Mouse (Mus musculus) embryo, embryonic 9.5 days (tissue): ENCODE measurements around the gene Esrrg.

Experiments used
- DNase-seq: peaks from one replicate; pipeline ENCODE4 v3.0.0-alpha.2; 2017; ENCODE audit errors: extremely low spot score

The Esrrg gene

DNA sequence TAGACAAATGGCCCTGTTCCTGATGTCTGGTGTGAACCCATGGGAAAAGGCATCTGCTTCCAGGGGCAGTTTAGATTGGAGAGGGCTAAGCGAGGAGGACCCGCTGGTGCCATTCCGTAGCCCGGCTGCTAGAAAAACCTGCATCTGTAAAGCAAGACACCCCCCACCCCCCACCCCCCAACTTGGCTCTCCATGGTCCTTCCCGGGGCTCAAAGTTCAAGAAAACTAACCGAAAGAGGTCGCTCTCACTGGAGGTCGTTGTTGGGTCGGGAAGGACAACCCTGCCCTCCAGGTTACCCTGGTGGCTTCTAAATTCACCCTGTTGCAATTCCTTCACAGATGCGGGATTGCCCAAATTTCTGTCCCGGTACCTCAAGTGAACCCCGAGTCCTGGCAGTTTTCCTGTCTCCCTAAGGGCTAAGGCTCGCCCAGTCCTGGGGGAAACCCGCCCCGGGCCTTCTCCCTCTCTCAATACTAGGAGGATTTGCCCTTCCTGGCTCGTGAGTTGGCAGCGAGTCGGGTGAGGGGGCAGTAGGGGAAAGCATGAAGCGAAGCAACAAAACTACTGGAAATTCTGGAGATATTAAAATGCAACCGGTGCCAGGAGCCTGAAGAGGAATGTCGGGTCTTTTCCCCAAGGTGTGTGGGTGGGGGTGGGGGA, at the start of gene Esrrg:
Esrrg (plus strand) TSS at position 531 of the 661 bp plus-strand sequence.
- DNase-seq = peak; percentile 57

DNA sequence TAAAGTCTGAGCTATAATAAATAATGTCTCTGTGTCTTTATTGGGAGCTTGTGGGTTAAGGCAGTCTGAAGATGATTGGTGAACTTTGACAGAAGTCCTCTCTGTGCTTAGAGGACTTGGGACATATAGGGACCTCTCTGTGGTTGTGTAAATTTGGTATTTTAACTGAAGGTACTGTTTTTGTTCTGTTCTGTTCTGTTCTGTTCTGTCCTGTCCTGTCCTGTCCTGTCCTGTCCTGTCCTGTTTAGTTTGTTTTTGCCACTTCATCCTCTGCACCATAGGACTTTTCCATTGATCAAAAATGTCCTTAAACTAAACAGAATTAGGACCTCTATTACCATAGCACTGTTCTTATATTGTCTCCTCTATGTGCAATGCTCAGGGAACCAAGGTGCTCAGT, 24.6 kb upstream of the Esrrg start:
- DNase-seq = no peak

DNA sequence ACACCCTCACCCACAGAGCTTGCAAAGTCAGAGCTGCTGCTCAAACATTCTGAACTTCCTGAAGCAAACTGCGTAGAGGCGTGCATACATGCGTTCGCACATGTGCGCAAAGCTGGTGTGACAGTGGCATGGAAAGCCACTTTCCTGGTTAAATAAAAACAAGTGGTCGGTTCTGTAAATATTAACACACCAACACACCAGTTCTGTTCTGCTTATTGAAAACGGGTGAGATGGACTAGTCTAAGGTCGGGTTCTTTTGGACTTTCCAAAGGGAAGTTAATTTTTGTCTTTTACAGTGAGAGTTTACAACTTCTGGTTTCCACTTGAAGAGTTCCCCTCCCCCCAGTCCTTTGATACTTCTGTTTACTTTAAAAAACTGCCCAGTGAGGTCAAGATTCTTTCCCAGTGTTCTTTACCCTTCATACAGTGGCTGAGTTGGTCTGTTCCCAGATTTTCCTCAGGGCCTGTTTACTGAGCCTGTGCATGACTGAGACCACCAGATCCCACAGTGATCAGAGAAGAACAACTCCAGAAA, 22.0 kb upstream of the Esrrg start:
- DNase-seq = no peak

DNA sequence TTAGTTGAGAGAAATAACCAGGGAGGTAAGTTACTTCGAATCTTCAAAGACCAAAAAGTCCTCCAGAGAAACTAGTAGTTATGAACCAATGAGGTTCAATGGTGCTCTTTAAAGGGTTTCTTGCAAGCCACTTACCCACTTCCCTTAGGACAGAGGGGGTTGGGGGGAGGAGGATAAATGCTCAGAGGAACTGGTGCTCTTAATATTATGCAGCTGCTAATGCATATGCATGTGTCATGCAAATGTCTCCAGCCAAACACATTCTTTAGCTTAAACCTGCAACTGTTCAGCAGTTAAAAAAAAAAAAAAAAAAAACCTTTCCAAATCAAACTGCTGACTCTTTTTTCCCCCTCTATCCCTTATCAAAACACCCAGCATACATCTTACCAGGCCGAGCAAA, 5.6 kb upstream of the Esrrg start:
- no peak for DNase-seq

DNA sequence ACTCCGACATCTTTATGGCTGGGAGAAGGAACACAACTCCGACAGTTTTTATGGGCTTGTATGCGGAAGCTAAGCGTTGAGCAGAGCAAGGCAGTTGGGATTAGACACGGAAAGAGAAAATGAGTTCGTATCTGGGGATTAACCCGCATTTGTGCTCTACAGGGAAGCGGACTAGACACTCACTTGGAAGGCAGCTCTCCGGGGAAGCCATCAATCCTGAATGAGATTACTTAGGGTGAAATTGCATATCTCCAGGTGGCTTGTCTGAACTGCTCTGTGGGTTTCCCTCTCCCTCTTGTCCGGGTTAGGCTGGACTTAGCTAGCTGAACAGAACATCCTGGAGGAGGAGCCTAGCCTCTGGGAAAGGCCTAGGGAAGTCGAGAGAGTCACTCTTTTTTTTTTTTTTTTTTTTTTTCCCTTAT, 4.5 kb upstream of the Esrrg start:
- DNase-seq = peak; percentile 38

DNA sequence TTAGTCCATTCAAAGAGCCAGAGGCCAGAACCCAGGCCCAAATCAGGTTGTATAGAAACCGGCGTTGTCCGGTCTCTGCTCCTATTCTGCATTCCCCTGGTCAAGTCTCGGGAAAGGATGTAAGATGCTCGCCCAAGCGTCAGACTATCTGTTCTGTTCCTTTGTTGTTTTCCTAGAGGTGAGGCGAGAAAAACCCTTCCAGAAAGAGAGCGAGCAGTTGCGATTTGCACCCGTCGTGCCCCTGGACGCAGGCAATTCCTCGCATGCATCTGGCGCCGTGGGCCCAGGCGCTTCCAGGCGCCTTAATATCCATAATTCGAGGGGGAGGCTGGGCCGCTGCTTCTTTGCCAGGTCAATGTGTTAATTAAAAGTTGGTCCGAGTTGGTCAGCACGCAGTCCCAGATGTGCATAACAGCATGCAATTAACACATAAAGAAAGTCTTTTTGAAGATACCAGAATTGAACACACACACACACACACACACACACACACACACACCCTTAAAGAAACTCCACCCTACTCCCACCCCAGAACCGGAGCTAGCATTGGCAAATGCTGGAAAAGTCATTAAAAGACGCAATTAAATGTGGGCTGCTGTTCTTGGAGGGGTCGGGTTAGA, 3.8 kb upstream of the Esrrg start:
- DNase-seq = peak; percentile 20

DNA sequence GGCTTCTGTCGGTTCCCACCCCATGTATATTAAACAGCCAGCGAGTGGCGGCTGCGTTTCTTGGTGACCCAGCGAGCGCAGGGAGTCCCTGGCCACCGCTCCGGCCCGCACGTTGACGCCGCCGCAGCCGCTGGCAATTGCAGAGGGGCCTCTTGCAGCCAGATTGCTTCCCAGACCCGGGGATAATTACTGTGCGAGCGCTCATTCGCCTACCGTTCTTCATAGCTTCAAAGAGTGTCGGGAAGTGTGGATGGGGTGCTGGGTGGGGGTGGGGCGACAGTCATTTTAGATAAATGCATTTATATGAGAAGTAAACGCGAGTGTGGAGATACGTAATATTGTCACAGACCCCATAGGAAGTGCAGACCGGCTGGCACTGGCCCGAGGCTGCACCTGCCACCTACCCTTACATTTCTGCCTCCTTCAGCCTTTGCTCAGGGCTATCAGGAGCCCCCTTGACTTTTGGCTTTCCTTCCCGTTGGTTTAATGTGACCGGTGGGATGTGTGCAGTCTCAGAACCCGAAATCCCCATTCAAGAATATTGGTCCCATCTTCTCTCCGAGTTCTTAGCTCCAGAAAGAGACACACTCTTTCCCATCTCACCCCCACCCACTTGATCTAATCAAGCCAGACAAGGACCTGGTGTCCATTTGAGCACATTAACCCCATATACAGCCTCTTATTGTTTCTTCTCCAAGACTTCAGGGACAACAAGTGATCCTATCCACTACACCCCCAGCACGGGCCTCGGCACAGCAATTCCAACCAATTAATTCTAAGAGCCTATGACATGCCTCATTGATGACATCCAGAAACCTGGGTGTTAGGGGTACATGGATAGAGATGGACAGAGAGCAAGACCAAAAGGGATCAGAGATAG, 3.0 kb upstream of the Esrrg start:
- DNase-seq = peak; percentile 41

DNA sequence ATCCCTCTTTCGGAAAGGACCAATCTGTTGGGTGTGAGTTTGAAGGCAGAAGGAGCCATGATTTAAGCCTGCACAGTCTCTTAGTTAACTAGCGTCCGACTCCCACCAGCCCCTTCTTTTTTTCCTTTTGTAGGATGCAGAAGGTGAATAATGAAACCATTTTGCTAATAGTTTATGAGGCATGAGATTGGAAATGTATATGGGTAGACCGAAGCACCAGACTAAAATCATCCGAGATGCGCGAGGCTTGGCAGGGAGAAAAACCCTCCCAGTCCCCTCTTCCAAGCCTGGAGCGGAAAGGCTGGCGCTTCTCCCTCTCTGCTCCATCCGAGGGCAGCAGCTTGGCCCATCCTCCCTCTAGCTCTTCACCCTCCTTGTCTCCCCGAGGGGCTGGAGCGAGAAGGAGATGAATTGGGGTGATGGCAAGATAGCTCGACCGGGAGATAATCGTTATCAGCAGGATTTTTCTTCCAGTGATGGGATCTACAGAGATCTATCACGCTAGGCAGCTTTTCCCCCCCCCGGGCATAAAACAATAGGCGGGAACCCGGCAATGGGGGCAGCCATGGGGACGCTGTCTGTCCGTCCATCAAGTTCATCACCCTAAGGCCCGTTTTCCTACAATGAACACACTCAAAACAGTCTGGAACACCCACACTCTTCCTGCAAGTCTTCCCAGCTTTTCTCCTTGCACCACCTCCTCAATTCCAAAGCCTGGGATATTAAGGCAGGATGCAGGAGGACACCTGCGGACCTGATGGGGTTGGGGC, 2.1 kb upstream of the Esrrg start:
- peak; percentile 32 for DNase-seq

DNA sequence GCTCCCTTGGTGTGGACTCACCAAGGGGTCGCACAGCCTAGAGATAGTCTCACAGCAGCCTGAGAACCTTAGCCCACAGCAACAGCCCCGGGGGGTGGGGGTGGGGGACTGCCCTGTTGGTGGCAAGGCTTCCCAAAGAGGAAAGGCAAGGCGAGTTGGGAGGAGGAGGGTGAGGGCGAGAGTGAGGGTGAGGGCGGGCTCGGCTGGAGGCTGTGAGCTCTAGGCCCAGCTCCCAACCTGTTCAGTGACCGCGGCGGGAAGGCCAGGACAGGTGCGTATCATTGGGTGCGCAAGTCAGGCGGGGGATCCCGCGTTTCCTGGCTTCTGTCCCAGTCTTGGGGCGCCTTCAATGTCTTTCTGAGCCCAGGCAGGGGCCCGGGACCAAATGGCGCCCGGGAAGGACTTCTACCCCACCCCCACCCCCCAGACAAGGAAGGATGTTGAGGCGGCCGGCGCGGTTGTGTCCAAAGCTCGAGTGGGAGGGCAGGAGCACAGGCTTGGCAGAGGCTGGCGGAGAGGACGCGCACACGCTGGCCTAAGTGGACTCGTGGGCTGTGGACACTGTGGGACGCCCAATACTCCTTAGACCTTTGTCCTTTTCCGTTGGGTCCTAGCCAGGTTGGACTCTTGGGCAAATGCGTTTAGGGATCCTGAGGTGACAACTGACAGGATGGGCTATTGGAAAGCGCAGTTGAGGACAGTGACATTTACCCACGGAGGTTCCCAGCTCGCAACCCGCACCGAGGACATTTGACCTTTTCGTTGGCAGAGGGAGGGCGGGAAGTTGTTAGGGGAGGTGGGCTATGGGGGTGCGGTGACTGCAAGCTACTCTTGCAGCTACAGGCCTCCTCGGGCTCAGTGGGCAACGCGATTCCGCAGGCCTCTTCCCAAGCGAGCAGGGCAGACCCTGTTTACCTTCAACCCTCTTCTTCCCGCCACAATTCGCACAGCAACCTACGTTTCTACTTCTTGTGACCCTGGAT, 1.2 kb upstream of the Esrrg start:
- DNase-seq = no peak

DNA sequence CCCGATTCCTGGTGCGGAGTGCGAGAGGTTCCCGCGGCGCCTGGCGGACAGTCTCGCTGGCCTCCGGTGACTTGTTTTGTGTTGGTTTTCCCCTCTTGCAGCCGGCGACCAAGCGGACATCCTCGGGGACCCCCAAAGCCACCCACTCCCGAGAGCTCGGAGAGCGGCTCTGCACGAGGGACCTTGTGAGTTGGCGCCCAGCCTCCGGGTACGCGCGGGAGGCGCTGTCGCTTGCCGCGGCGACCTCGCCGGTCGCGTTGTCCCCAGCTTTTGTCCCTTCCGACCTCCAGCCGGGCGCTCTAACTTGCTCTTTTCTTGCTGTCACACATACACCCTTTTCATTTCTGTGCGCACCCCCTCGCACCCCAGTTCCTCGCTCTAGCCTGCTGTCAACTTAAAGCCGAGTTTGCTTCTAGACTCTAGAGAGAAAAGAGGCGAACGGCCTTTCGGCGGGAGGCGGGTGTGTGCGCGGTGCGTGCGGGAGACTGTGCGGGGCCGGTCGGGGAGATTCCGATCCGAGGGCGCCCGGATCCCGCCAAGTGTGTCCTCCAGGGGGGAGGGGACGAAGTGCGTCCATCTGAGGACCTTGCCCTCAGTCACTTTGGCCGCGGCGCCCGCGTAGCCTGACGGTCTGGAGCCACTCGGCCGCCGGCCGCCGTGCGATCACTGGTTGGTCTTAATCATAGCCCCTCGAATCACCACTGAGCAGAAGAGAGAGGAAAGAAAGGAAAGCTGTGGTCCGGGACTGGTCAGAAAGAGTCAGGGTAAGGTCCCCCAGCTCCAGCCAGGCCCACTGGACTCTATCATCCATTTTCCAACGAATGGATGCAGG, 646 bp downstream of the Esrrg start:
- peak; percentile 68 for DNase-seq

DNA sequence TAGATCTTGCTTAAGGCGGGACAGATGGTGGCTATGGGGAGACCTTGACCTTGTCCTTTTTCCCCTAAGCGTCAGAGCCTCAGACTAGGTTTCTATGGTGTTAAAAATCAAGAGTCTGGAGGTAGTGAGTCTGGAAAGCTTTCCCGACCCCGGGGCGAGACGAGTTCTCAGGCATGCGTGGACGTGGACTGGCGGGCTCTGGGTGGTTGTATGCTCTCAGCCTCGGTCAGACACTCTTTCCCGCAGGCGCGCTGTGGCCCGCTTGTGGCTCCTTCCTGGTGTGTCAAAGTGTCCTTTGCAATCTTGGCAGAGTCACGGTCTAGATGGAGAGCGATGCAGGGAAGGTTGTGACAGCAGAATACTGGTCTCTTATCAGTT, 1.3 kb downstream of the Esrrg start:
- no peak for DNase-seq

DNA sequence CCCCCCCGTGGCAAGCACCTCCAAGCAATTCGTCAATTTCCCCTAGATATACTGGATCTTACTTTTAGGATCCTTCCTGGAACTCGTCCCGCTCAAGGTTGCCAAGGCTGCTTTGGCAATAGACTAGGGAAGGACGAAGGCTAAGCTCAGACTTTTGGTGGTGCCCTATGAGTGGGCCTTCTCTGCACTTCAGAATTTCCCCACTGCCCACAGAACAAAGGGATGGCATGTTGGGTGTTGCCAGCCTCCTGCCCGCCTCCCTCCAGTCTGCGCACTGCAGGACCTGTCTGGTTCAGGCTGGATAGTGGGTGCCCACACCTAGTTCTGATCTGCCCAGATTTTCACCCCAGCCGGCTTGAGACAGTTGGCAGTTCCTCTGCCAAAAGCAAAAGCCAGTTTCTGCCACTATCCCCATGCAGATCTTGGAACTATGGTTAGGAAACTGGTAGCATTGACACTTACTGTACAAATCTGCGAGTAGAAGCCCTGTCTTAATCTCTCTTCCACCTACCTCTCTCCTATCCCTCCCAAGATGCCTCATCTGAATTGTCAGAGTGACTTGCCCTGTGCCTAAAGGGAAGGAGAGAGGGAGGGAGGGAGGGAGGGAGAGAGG, 1.9 kb downstream of the Esrrg start:
- no peak for DNase-seq

DNA sequence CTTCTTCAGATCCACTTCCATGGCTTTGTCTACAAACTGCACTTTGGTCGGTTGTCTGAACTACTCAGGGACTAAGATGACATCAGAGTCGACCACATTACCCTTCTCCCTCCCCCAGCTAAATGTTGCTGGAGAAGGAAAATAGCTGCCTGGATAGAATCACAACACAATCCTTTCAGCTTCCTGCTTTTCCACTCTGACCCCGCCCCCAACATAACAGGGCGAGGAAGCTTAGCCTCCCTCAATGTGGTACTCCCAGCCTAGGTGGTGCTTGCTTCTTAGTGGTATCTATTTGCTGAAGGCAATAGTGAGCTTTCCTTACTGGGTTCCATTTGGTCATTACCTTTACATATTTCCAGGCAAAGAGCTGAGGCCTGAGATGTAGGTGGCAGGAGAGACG, 3.3 kb downstream of the Esrrg start:
- no peak for DNase-seq

DNA sequence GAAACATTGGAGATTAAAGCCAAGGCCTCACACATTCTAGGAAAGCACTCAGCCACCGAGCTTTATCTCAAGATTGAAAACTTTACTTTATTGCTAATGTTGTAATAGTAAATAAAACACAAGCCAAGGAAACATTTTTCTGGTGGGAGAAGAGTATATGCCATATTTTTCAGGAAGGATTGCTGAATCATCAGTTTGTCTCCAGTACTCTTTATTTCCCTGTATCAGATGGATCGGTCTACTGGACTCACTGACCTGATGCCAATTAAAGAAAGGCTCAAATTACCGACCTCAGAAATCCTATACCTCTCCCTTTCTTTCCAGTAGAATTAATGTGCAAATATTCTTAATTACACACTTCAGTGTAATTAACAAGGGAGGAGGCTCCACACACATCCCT, 4.7 kb downstream of the Esrrg start:
- DNase-seq = no peak

DNA sequence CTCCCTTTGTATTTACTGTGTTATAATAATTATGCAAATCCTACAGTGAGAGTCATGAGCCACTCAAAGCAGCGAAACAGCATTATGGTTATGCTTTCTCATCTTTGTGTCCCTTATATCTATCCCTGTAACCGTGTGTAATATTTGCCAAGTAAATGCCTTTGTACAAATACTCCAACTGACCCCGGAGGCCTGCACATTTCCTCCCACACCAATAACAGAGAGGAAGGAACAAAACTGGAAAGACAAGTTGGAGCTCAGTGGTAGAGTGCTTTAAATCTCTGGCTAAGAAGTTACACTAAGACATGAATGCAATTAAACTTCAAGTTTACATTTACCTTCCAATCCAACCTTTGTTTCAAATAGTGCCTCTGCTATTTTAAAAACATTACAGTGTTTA, 15.4 kb downstream of the Esrrg start:
- no peak for DNase-seq

DNA sequence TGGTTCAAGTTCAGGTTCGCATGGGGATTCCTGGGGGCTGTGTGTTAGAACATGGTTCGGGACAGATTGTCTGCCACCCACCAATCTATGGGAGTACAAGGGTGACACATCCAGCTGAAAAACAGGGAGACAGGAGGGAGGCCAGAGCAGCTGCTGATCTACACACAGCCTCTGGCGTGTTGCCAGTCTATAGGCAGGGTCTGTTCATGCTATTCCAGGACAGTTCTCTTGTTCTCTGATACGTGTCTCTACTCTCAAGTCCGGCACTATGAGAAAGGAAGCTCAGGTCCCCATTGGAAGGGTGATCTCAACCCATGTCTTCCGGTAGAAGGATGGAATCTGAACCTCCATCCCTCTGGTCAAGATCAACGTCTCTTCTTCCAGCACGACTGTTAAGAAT, 21.8 kb downstream of the Esrrg start:
- DNase-seq = no peak

DNA sequence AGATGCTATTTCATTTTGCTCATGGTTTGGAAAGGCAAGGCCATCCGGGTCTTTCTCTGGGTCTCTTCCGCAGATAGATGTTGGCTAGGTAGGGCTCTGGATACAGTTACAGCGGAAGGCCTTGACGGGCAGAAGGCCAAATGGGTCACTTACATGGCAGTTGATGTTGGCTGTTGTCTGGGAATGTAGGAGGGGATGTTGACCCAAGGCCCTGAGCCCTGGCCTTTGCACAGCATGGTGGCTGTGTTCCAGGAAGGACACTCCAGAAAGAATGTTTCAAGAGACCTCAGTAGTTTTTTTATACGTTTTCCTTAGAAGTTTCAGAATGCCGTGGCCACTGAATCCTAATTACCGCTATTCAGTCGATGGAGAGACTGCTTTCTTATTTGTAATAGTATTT, 22.9 kb downstream of the Esrrg start:
- no peak for DNase-seq

DNA sequence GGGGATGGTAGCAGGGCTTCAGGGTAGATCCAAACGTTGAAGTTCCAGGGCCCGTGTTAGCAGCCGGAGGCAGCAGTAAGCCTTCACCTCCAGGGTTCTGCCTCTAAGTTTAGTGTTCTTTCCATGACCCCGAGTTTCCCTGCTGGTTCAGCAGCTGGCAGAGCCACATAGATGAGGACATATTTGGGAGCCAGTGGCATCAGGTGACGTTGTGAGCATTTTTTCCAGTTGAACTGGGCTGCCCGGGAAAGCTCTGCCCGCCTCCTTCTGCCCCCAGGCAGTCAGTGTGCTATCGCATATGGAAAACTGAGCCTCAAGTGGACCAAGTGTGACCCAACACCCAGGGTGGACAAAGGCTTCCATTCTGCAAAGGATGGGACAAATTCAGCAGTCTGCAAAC, 36.7 kb downstream of the Esrrg start:
- no peak for DNase-seq

DNA sequence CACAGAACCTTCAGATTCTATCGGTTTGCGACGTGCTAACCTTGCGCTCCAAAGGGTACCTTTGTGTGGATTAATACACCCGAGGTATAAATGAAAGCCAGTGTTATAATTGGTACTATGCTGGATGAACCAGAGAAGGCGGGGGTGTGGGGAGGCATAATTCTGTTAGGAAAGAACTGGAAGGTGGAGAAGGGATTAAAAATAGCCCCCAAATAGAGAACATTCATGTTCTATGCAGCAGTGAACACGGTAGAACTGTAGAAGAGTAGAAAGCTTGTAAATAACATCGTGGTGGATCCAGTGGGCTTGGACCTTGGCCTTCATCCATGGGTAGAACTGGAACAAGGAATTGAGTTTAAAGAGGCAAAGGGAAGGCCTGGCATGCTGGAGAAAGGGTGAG, 40.0 kb downstream of the Esrrg start:
- DNase-seq = no peak
